Mouse (Mus musculus): ENCODE data around the gene Cct8. TPM values are rescaled to one million over a fixed set of nuclear protein-coding genes. Genes with fewer than 3 reads are reported as not detected.

The Cct8 gene
- polyA plus RNA-seq, 1 experiment from 2014 or later, result 614 TPM

GRCm38 (mm10) chr16:87455180-87455611 lies 40.5 kb downstream of the Cct8 start:
- H3K4me1 ChIP-seq (replicated peaks; ENCODE audit: control insufficient read depth, insufficient read depth, low read length), result peaks cover 9% of the 10 kb centered on the region; the same call in 1 of the 2 replicates
- H3K4me3 ChIP-seq (ENCODE audit: low read depth, low read length), result peak overlapping the region; percentile 87
- H3K27me3 ChIP-seq (replicated peaks; ENCODE audit: control insufficient read depth, insufficient read depth, low read length), result no peaks in the 10 kb centered on the region
- H3K36me3 ChIP-seq (ENCODE audit: control insufficient read depth, insufficient read depth, low read length), result peaks cover 2% of the 10 kb centered on the region; the same call in 1 of the 2 replicates
- DNase-seq (ENCODE audit: low spot score), result no peak
- peak overlapping the region; percentile 96 for H3K4me2 ChIP-seq
- H3K27ac ChIP-seq (ENCODE audit: low read depth, low read length), result peak overlapping the region; percentile 54
- peak overlapping the region; percentile 81 for H3K9ac ChIP-seq (ENCODE audit: low read depth, low read length)
- WGBS, result under 1% methylated on average over 38 of the region's 38 CpGs
- H3K9me3 ChIP-seq (ENCODE audit: control insufficient read depth, low read length), result no peaks in the 10 kb centered on the region
- peak; percentile 71 for ATAC-seq (replicated peaks; ENCODE audit: low FRiP score)

GRCm38 (mm10) chr16:87454419-87455179 lies 41.1 kb downstream of the Cct8 start, which contains the start of gene Usp16:
Usp16 (plus strand) TSS chr16:87454703.
- ATAC-seq (replicated peaks; ENCODE audit: low FRiP score), result peak; percentile 96
- H3K36me3 ChIP-seq (ENCODE audit: control insufficient read depth, insufficient read depth, low read length), result 0 out of 2 replicates have a peak, but pooled peaks cover 2% of the 10 kb centered on the region
- WGBS, result 11% methylated on average over 45 of the region's 45 CpGs

GRCm38 (mm10) chr16:87453226-87453625 lies 42.4 kb downstream of the Cct8 start:
- H3K4me2 ChIP-seq, result no peak overlapping the region
- peaks cover 9% of the 10 kb centered on the region; the same call in 1 of the 2 replicates for H3K4me1 ChIP-seq (replicated peaks; ENCODE audit: control insufficient read depth, insufficient read depth, low read length)
- no peaks in the 10 kb centered on the region for H3K27me3 ChIP-seq (replicated peaks; ENCODE audit: control insufficient read depth, insufficient read depth, low read length)
- no peak overlapping the region for H3K4me3 ChIP-seq (ENCODE audit: low read depth, low read length)
- no peak overlapping the region for H3K9ac ChIP-seq (ENCODE audit: low read depth, low read length)
- H3K36me3 ChIP-seq (ENCODE audit: control insufficient read depth, insufficient read depth, low read length), result no peaks in the 10 kb centered on the region
- no peak for DNase-seq (ENCODE audit: low spot score)
- no peak for ATAC-seq (replicated peaks; ENCODE audit: low FRiP score)
- WGBS, result 88% methylated on average over 2 of the region's 2 CpGs
- no peaks in the 10 kb centered on the region for H3K9me3 ChIP-seq (ENCODE audit: control insufficient read depth, low read length)
- no peak overlapping the region for H3K27ac ChIP-seq (ENCODE audit: low read depth, low read length)

More at GRCm38 (mm10) chr16:87454419-87455179, 41.1 kb downstream of the Cct8 start, which contains the start of gene Usp16:
- Histone ChIP-seq H3K4me1 (replicated peaks; ENCODE audit: control insufficient read depth, insufficient read depth, low read length) (peaks cover 9% of the 10 kb centered on the region; the same call in 1 of the 2 replicates), H3K27me3 (replicated peaks; ENCODE audit: control insufficient read depth, insufficient read depth, low read length) (no peaks in the 10 kb centered on the region), H3K4me3 (ENCODE audit: low read depth, low read length) (peak within 1 kb of the TSS; percentile 87), H3K27ac (ENCODE audit: low read depth, low read length) (peak within 1 kb of the TSS; percentile 54), H3K9me3 (ENCODE audit: control insufficient read depth, low read length) (no peaks in the 10 kb centered on the region), H3K4me2 (peak within 1 kb of the TSS; percentile 96), H3K9ac (ENCODE audit: low read depth, low read length) (peak within 1 kb of the TSS; percentile 81)
- peak; percentile 88 for DNase-seq (ENCODE audit: low spot score)

- Histone ChIP-seq H3K4me3 (ENCODE audit: low read depth, low read length) (no peak overlapping the region), H3K4me2 (no peak overlapping the region), H3K27me3 (replicated peaks; ENCODE audit: control insufficient read depth, insufficient read depth, low read length) (no peaks in the 10 kb centered on the region), H3K9ac (ENCODE audit: low read depth, low read length) (no peak overlapping the region), H3K36me3 (ENCODE audit: control insufficient read depth, insufficient read depth, low read length) (no peaks in the 10 kb centered on the region), H3K27ac (ENCODE audit: low read depth, low read length) (no peak overlapping the region), H3K9me3 (ENCODE audit: control insufficient read depth, low read length) (no peaks in the 10 kb centered on the region), H3K4me1 (replicated peaks; ENCODE audit: control insufficient read depth, insufficient read depth, low read length) (0 out of 2 replicates have a peak, but pooled peaks cover 6% of the 10 kb centered on the region)
- WGBS, result 85% methylated on average over 3 of the region's 3 CpGs
- DNase-seq (ENCODE audit: low spot score) (no peak), ATAC-seq (replicated peaks; ENCODE audit: low FRiP score) (no peak)
Observed at GRCm38 (mm10) chr16:87445528-87445927, 50.1 kb downstream of the Cct8 start.

GRCm38 (mm10) chr16:87445110-87445509 lies 50.6 kb downstream of the Cct8 start:
- Histone ChIP-seq H3K4me1 (replicated peaks; ENCODE audit: control insufficient read depth, insufficient read depth, low read length) (0 out of 2 replicates have a peak, but pooled peaks cover 6% of the 10 kb centered on the region), H3K36me3 (ENCODE audit: control insufficient read depth, insufficient read depth, low read length) (no peaks in the 10 kb centered on the region), H3K27ac (ENCODE audit: low read depth, low read length) (no peak overlapping the region), H3K4me3 (ENCODE audit: low read depth, low read length) (no peak overlapping the region), H3K4me2 (no peak overlapping the region), H3K9ac (ENCODE audit: low read depth, low read length) (no peak overlapping the region), H3K27me3 (replicated peaks; ENCODE audit: control insufficient read depth, insufficient read depth, low read length) (no peaks in the 10 kb centered on the region), H3K9me3 (ENCODE audit: control insufficient read depth, low read length) (no peaks in the 10 kb centered on the region)
- ATAC-seq (replicated peaks; ENCODE audit: low FRiP score) (no peak), DNase-seq (ENCODE audit: low spot score) (no peak)

GRCm38 (mm10) chr16:87444071-87444470 lies 51.6 kb downstream of the Cct8 start:
- DNase-seq (ENCODE audit: low spot score) (no peak), ATAC-seq (replicated peaks; ENCODE audit: low FRiP score) (no peak)
- no peak overlapping the region for H3K4me2 ChIP-seq
- H3K36me3 ChIP-seq (ENCODE audit: control insufficient read depth, insufficient read depth, low read length), result no peaks in the 10 kb centered on the region
- no peak overlapping the region for H3K27ac ChIP-seq (ENCODE audit: low read depth, low read length)
- H3K27me3 ChIP-seq (replicated peaks; ENCODE audit: control insufficient read depth, insufficient read depth, low read length), result no peaks in the 10 kb centered on the region
- no peak overlapping the region for H3K4me3 ChIP-seq (ENCODE audit: low read depth, low read length)
- H3K4me1 ChIP-seq (replicated peaks; ENCODE audit: control insufficient read depth, insufficient read depth, low read length), result 0 out of 2 replicates have a peak, but pooled peaks cover 6% of the 10 kb centered on the region
- WGBS, result 45% methylated on average over 1 of the region's 1 CpGs
- no peak overlapping the region for H3K9ac ChIP-seq (ENCODE audit: low read depth, low read length)
- H3K9me3 ChIP-seq (ENCODE audit: control insufficient read depth, low read length), result no peaks in the 10 kb centered on the region

GRCm38 (mm10) chr16:87443245-87443644 lies 52.4 kb downstream of the Cct8 start:
- Histone ChIP-seq H3K27me3 (replicated peaks; ENCODE audit: control insufficient read depth, insufficient read depth, low read length) (no peaks in the 10 kb centered on the region), H3K9me3 (ENCODE audit: control insufficient read depth, low read length) (no peaks in the 10 kb centered on the region)

GRCm38 (mm10) chr16:87442291-87442690 lies 53.4 kb downstream of the Cct8 start:
- H3K4me1 ChIP-seq (replicated peaks; ENCODE audit: control insufficient read depth, insufficient read depth, low read length), result 0 out of 2 replicates have a peak, but pooled peaks cover 6% of the 10 kb centered on the region
- no peak overlapping the region for H3K9ac ChIP-seq (ENCODE audit: low read depth, low read length)
- no peak overlapping the region for H3K27ac ChIP-seq (ENCODE audit: low read depth, low read length)
- no peak overlapping the region for H3K4me2 ChIP-seq
- no peaks in the 10 kb centered on the region for H3K36me3 ChIP-seq (ENCODE audit: control insufficient read depth, insufficient read depth, low read length)
- H3K9me3 ChIP-seq (ENCODE audit: control insufficient read depth, low read length), result no peaks in the 10 kb centered on the region
- ATAC-seq (replicated peaks; ENCODE audit: low FRiP score) (no peak), DNase-seq (ENCODE audit: low spot score) (no peak)
- H3K27me3 ChIP-seq (replicated peaks; ENCODE audit: control insufficient read depth, insufficient read depth, low read length), result no peaks in the 10 kb centered on the region
- H3K4me3 ChIP-seq (ENCODE audit: low read depth, low read length), result no peak overlapping the region
- 60% methylated on average over 5 of the region's 5 CpGs for WGBS

More at GRCm38 (mm10) chr16:87443245-87443644, 52.4 kb downstream of the Cct8 start:
- Histone ChIP-seq H3K36me3 (ENCODE audit: control insufficient read depth, insufficient read depth, low read length) (no peaks in the 10 kb centered on the region), H3K4me1 (replicated peaks; ENCODE audit: control insufficient read depth, insufficient read depth, low read length) (0 out of 2 replicates have a peak, but pooled peaks cover 6% of the 10 kb centered on the region), H3K9ac (ENCODE audit: low read depth, low read length) (no peak overlapping the region), H3K27ac (ENCODE audit: low read depth, low read length) (no peak overlapping the region), H3K4me3 (ENCODE audit: low read depth, low read length) (no peak overlapping the region), H3K4me2 (no peak overlapping the region)
- no peak for ATAC-seq (replicated peaks; ENCODE audit: low FRiP score)
- no peak for DNase-seq (ENCODE audit: low spot score)
